8 mouse cellular contexts compared by ENCODE assay signal in genomic region chr16:18696074-18696819, GRCm38 (mm10).
DNase-seq lines count a peak whose midpoint lies in the region; ATAC-seq lines count a peak whose summit lies in the region.

No protein-coding gene starts in this region.

- DNase-seq in NIH3T3 (ENCODE audit: low read depth): peak; percentile 90
- peak; percentile 94 to 95 for DNase-seq in cerebellum, postnatal 14 days
- DNase-seq in frontal cortex, postnatal 36 days (ENCODE audit: low spot score in 2 of 2): peak; percentile 82 to 86
- DNase-seq in hindbrain, embryonic 14.5 days (ENCODE audit: low spot score): peak; percentile 69
- DNase-seq in layer of hippocampus, postnatal 36 days: peak; percentile 81 to 88
- DNase-seq in lung, postnatal 36 days: peak; percentile 87
- DNase-seq in right cerebral cortex, postnatal 10 days (ENCODE audit: low spot score in 2 of 2): peak; percentile 85 to 92
- DNase-seq in urinary bladder, postnatal 14 days (ENCODE audit: low spot score): peak; percentile 87

- H3K9me3 ChIP-seq in hindbrain, embryonic 14.5 days (ENCODE audit: control insufficient read depth, low read length): no peaks in the 10 kb centered on the region

- no peak overlapping the region for H3K9ac ChIP-seq in hindbrain, embryonic 14.5 days

- H3K4me2 ChIP-seq in hindbrain, embryonic 14.5 days (replicated peaks): peak overlapping the region; percentile 25

- no peaks in the 10 kb centered on the region for H3K36me3 ChIP-seq in hindbrain, embryonic 14.5 days (replicated peaks; ENCODE audit: control insufficient read depth, insufficient read depth)

- peak; percentile 59 for ATAC-seq in hindbrain, embryonic 14.5 days (ENCODE audit: low FRiP score)

- no peak overlapping the region for H3K4me3 ChIP-seq in hindbrain, embryonic 14.5 days (replicated peaks; ENCODE audit: low read length)

- H3K27me3 ChIP-seq in hindbrain, embryonic 14.5 days (ENCODE audit: control insufficient read depth, insufficient read depth, low read length): no peaks in the 10 kb centered on the region

- no peaks in the 10 kb centered on the region for H3K4me1 ChIP-seq in hindbrain, embryonic 14.5 days (replicated peaks; ENCODE audit: control insufficient read depth, insufficient read depth, low read length)

- no peak overlapping the region for H3K27ac ChIP-seq in hindbrain, embryonic 14.5 days

- 9% methylated on average over 20 of the region's 20 CpGs for WGBS in hindbrain, embryonic 14.5 days
